Comparison of ENCODE assay signal across 10 mouse cellular contexts in the genomic region with DNA sequence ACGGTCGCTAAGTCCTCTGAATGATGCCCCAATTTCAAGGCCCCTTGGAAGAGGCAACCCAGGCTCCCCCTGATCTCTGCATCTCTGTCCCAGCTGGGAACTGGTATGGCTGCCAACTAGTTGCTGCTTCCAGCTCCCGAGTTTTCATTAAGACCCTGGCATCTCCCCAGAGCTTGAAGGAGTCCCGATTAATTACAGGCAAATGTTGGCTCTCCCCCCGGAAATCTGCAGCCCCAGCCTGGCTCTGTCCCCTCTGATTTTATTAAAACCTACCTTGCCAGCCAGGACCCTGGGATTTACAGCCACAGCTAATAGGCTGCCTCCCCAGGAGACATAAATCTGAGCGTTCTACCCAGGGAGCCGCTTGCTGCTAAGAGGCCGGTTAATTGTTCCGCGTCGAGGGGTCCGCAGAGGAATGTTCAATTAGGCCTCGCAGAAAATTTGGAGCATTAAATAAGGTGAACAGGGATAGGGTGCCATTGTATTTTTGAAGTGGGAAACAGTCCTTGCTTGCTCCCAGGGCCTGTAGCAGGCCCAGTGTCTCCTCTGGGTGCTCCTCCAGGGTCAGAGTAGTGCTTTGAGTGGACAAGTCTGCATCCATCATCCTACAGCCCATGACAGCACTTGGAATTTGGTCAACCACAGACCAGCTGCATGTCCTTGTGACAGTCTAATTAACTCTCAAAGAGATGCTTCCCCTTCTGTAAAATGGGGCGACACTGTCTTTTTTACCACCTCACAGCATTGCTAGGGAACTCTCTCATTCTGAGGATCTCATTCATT. TPM values are rescaled to one million over a fixed set of nuclear protein-coding genes. Genes with fewer than 3 reads are reported as not detected.
A peak's percentile ranks its signal among the peaks of the same experiment; 100 is the strongest.
DNase-seq lines count a peak whose midpoint lies in the region; ATAC-seq and TF ChIP-seq lines count a peak whose summit lies in the region.
"Had no signal": no experiment of that assay in that cellular context is flagged by ENCODE, and none has a peak within 500 bp of the region (broad histone marks: within the 10 kb centered on the region; RNA-seq: fewer than 3 reads in every experiment).

No protein-coding gene starts in this region.

- no peak overlapping the region for H3K4me2 ChIP-seq in forebrain, embryonic 15.5 days (replicated peaks)
- H3K4me2 ChIP-seq in midbrain, postnatal 0 days (ENCODE audit: low read depth, low read length, poor library complexity, severe bottlenecking): no peak overlapping the region
- H3K4me2 ChIP-seq: liver, embryonic 13.5 days had no signal

- H3K9me3 ChIP-seq in forebrain, embryonic 15.5 days: no peaks in the 10 kb centered on the region
- no peaks in the 10 kb centered on the region for H3K9me3 ChIP-seq in midbrain, postnatal 0 days (ENCODE audit: low read length)
- H3K9me3 ChIP-seq: liver, embryonic 13.5 days had no signal

- 13% methylated on average over 14 of the region's 14 CpGs for WGBS in forebrain, embryonic 15.5 days
- 37% methylated on average over 14 of the region's 14 CpGs for WGBS in midbrain, postnatal 0 days

- peak; percentile 20 to 62 for DNase-seq in frontal cortex, adult 2 months (ENCODE audit: extremely low spot score in 1 of 2, low spot score in 1 of 2)
- peak; percentile 42 to 86 for DNase-seq in layer of hippocampus, postnatal 14 days (ENCODE audit: low spot score in 2 of 2)
- peak; percentile 81 for DNase-seq in midbrain, postnatal 0 days (ENCODE audit: low spot score)
- DNase-seq in spleen, postnatal 14 days (ENCODE audit: low spot score in 2 of 2): no peak
- DNase-seq in B cell, adult 2 months: no peak
- DNase-seq in kidney, adult 11 months: no peak
- DNase-seq: cerebellum, adult 8-10 months; liver, embryonic 13.5 days had no signal

- TF ChIP-seq CTCF in midbrain, postnatal 0 days (IDR thresholded peaks at IDR 0.05): no peak

- H3K4me1 ChIP-seq in forebrain, embryonic 15.5 days: peaks cover 30% of the 10 kb centered on the region
- H3K4me1 ChIP-seq in midbrain, postnatal 0 days (ENCODE audit: insufficient read depth, low read length): peaks cover 6% of the 10 kb centered on the region; the same call in 1 of the 2 replicates
- H3K4me1 ChIP-seq: liver, embryonic 13.5 days had no signal

- 0 out of 2 replicates have a peak overlapping the region, but pooled peaks have one; percentile 15 for H3K27ac ChIP-seq in forebrain, embryonic 15.5 days (replicated peaks)
- H3K27ac ChIP-seq in midbrain, postnatal 0 days (ENCODE audit: low read depth, low read length): no peak overlapping the region
- H3K27ac ChIP-seq: liver, embryonic 13.5 days had no signal

- no peak overlapping the region for H3K4me3 ChIP-seq in forebrain, embryonic 15.5 days
- no peak overlapping the region for H3K4me3 ChIP-seq in midbrain, postnatal 0 days (ENCODE audit: low read depth, low read length)
- H3K4me3 ChIP-seq: liver, embryonic 13.5 days had no signal

- 0 out of 2 replicates have a peak, but pooled peaks cover 3% of the 10 kb centered on the region for H3K27me3 ChIP-seq in forebrain, embryonic 15.5 days
- no peaks in the 10 kb centered on the region for H3K27me3 ChIP-seq in midbrain, postnatal 0 days (ENCODE audit: insufficient read depth, low read length)
- H3K27me3 ChIP-seq: liver, embryonic 13.5 days had no signal

- ATAC-seq in frontal cortex, adult (ENCODE audit: low TSS enrichment): no peak
- ATAC-seq in forebrain, embryonic 15.5 days (replicated peaks): peak; percentile 72
- ATAC-seq in midbrain, postnatal 0 days (ENCODE audit: low FRiP score): no peak

- no peak overlapping the region for H3K9ac ChIP-seq in forebrain, embryonic 15.5 days (replicated peaks)
- H3K9ac ChIP-seq in midbrain, postnatal 0 days (replicated peaks; ENCODE audit: low read length, poor library complexity, severe bottlenecking): no peak overlapping the region
- H3K9ac ChIP-seq: liver, embryonic 13.5 days had no signal

- H3K36me3 ChIP-seq in forebrain, embryonic 15.5 days: no peaks in the 10 kb centered on the region
- H3K36me3 ChIP-seq in midbrain, postnatal 0 days (ENCODE audit: insufficient read depth, low read length): no peaks in the 10 kb centered on the region
- H3K36me3 ChIP-seq: liver, embryonic 13.5 days had no signal

RNA-seq across cellular contexts. Expression of a gene that starts 33.6 kb away (rescaled TPM):
- polyA plus RNA-seq in frontal cortex, adult 2 months (2012; rRNA removed): 2.7 and 3.9 TPM in 2 replicates
- 13.7 and 20.7 TPM in 2 replicates for polyA plus RNA-seq in forebrain, embryonic 15.5 days (2015; fragmentation: Nextera tagmentation; extraction: Ambion mirVana)
- total RNA-seq in layer of hippocampus, postnatal 14 days (2021): 10 to 100 TPM in 1 of 2 experiments, 1 to 10 TPM in 1; 7.0 to 16.7 TPM
- total RNA-seq in midbrain, postnatal 0 days (2014; rRNA removed): 12.2 and 12.3 TPM in 2 replicates
- 8.0 and 8.3 TPM in 2 replicates for polyA plus RNA-seq in midbrain, postnatal 0 days (2015; fragmentation: Nextera tagmentation; extraction: Ambion mirVana)

Comparison
In these comparisons a context has a peak if more than half of its experiments do, and no peak if none do; other contexts are left out.
1. DNase-seq: peak in frontal cortex, adult 2 months (2 of 2), layer of hippocampus, postnatal 14 days (2 of 2) and midbrain, postnatal 0 days (single experiment); none in spleen, postnatal 14 days (0 of 2), B cell, adult 2 months (0 of 2) and kidney, adult 11 months (single experiment).